Comparison of ENCODE assay signal across 8 mouse cellular contexts in genomic region chrX:99853261-99853741, GRCm38 (mm10). TPM values are rescaled to one million over a fixed set of nuclear protein-coding genes. Genes with fewer than 3 reads are reported as not detected.
DNase-seq lines count a peak whose midpoint lies in the region; ATAC-seq and TF ChIP-seq lines count a peak whose summit lies in the region.

No protein-coding gene starts in this region.

- peak overlapping the region; percentile 34; the same call in 1 of the 2 replicates for H3K4me2 ChIP-seq in forebrain, postnatal 0 days (ENCODE audit: low read depth)

- WGBS in forebrain, postnatal 0 days = 27% methylated on average over 35 of the region's 35 CpGs

- no peak overlapping the region for H3K27ac ChIP-seq in forebrain, postnatal 0 days (ENCODE audit: low read depth, low read length)

- DNase-seq in G1E (ENCODE audit: low spot score) = peak; percentile 1
- DNase-seq in c-Kit-positive CD71-positive TER-119-negative erythroid progenitor cells, embryonic 14.5 days (ENCODE audit: low read depth) = peak; percentile 25
- DNase-seq in forebrain, postnatal 0 days = peak; percentile 47
- peak; percentile 48 to 67 for DNase-seq in layer of hippocampus, postnatal 10 days (ENCODE audit: low spot score in 2 of 2)
- peak; percentile 77 for DNase-seq in lung, postnatal 10 days
- peak; percentile 71 for DNase-seq in retina, embryonic 14.5 days (ENCODE audit: low spot score)
- DNase-seq in thymus, postnatal 4 days = peak; percentile 65

- ATAC-seq in G1E (ENCODE audit: extremely low read depth, insufficient number of reproducible peaks, low FRiP score, poor library complexity, severe bottlenecking) = no peak
- peak; percentile 81 for ATAC-seq in forebrain, postnatal 0 days
- ATAC-seq in hematopoietic stem cell, adult 5-6 weeks (replicated peaks in 1 of 2; ENCODE audit: insufficient read depth in 1 of 2, low FRiP score in 2 of 2, low TSS enrichment in 1 of 2, low read depth in 1 of 2, poor library complexity in 2 of 2, severe bottlenecking in 2 of 2) = peak; percentile 83 to 87

- H3K36me3 ChIP-seq in G1E (replicated peaks) = no peaks in the 10 kb centered on the region
- H3K36me3 ChIP-seq in forebrain, postnatal 0 days (ENCODE audit: insufficient read depth) = no peaks in the 10 kb centered on the region

- no peaks in the 10 kb centered on the region for H3K9me3 ChIP-seq in G1E (replicated peaks)
- no peaks in the 10 kb centered on the region for H3K9me3 ChIP-seq in forebrain, postnatal 0 days (ENCODE audit: low read length)

- H3K9ac ChIP-seq in forebrain, postnatal 0 days = no peak overlapping the region

- H3K4me1 ChIP-seq in G1E (ENCODE audit: insufficient read depth, low read depth, low read length) = no peaks in the 10 kb centered on the region
- no peaks in the 10 kb centered on the region for H3K4me1 ChIP-seq in forebrain, postnatal 0 days (ENCODE audit: insufficient read depth)

- no peaks in the 10 kb centered on the region for H3K27me3 ChIP-seq in G1E (ENCODE audit: insufficient read depth, low read length)
- H3K27me3 ChIP-seq in forebrain, postnatal 0 days (ENCODE audit: insufficient read depth, low read length) = no peaks in the 10 kb centered on the region

- no peak overlapping the region; the same call in 1 of the 2 replicates for H3K4me3 ChIP-seq in G1E (ENCODE audit: low read depth, low read length)
- 0 out of 2 replicates have a peak overlapping the region, but pooled peaks have one; percentile 5 for H3K4me3 ChIP-seq in forebrain, postnatal 0 days (ENCODE audit: low read depth, low read length)

- TF ChIP-seq CTCF in G1E (IDR thresholded peaks at IDR 0.05; ENCODE audit: low read depth, low read length) = no peak
- peak; percentile 65 for TF ChIP-seq CTCF in forebrain, postnatal 0 days (IDR thresholded peaks at IDR 0.05; ENCODE audit: low read depth)

RNA-seq across cellular contexts. Expression of gene Tmem28, which starts 32.5 kb away (rescaled TPM):
- total RNA-seq in G1E (2014; fragmentation: Nextera tagmentation) (not detected in 2 replicates), G1E (2017) (0.05 TPM in 1 of 2 replicates, not detected in the other)
- not detected in 2 replicates for polyA plus RNA-seq in G1E (2012)
- 9.2 and 12.0 TPM in 2 replicates for total RNA-seq in forebrain, postnatal 0 days (2014; rRNA removed)
- polyA plus RNA-seq in forebrain, postnatal 0 days (2015; fragmentation: Nextera tagmentation; extraction: Ambion mirVana) = 1.4 and 1.6 TPM in 2 replicates
- not detected in 2 replicates for total RNA-seq in hematopoietic stem cell, adult 5-6 weeks (2017)
- total RNA-seq in layer of hippocampus, postnatal 10 days (2021) = 10 to 100 TPM; 21.7 to 23.1 TPM

Comparison
In these comparisons a context has a peak if more than half of its experiments do, and no peak if none do; other contexts are left out.
1. DNase-seq: peak in every context shown above with its lines; median percentile 77 in lung, postnatal 10 days; 71 in retina, embryonic 14.5 days; 65 in thymus, postnatal 4 days; 58 in layer of hippocampus, postnatal 10 days; 47 in forebrain, postnatal 0 days; 25 in c-Kit-positive CD71-positive TER-119-negative erythroid progenitor cells, embryonic 14.5 days; 1 in G1E.